Mouse (Mus musculus): ENCODE data around the gene Plgrkt. TPM values are rescaled to one million over a fixed set of nuclear protein-coding genes. Genes with fewer than 3 reads are reported as not detected.

Plgrkt gene
- polyA plus RNA-seq, 1 experiment from 2014 or later, result 92.1 TPM

Other genes with a start within 250 kb of the Plgrkt start
- 12.1 and 12.3 TPM in 2 replicates for gene Jak2, start 115.6 kb downstream of the Plgrkt start, polyA plus RNA-seq (2015; fragmentation: Nextera tagmentation; extraction: Ambion mirVana)
- gene Insl6, start 42.0 kb downstream of the Plgrkt start, polyA plus RNA-seq (2015; fragmentation: Nextera tagmentation; extraction: Ambion mirVana), result 2.9 and 3.8 TPM in 2 replicates
- gene Rln1, start 32.7 kb downstream of the Plgrkt start, polyA plus RNA-seq (2015; fragmentation: Nextera tagmentation; extraction: Ambion mirVana), result 1.7 and 2.3 TPM in 2 replicates
- 0.38 and 0.40 TPM in 2 replicates for gene Cd274, start 65 bp upstream of the Plgrkt start, polyA plus RNA-seq (2015; fragmentation: Nextera tagmentation; extraction: Ambion mirVana)
- gene Pdcd1lg2, start 43.5 kb upstream of the Plgrkt start, polyA plus RNA-seq (2015; fragmentation: Nextera tagmentation; extraction: Ambion mirVana), result not detected in 2 replicates
- gene Ric1, start 154.9 kb upstream of the Plgrkt start, polyA plus RNA-seq (2015; fragmentation: Nextera tagmentation; extraction: Ambion mirVana), result 14.6 and 14.9 TPM in 2 replicates

Data from hindbrain, embryonic 13.5 days (tissue).